Mouse (Mus musculus) right cerebral cortex, postnatal 4 days (tissue): ENCODE measurements at regions not wholly inside any gene's neighbourhood (a gene's known extent, or its start where the extent isn't known, plus 50 kb on each side); places are given as distances from the start of the nearest gene placed in this dataset.

ENCODE experiments used
- DNase-seq: peaks from one replicate; pipeline ENCODE4 v3.0.0-alpha.2; 2022

GRCm38 (mm10) chrX:109686502-109687130, 490.1 kb downstream of the Gm6377 start:
- DNase-seq = no peak

- peak; percentile 4 for DNase-seq
Observed at GRCm38 (mm10) chrX:109734961-109735537, 538.5 kb downstream of the Gm6377 start.

GRCm38 (mm10) chrX:109735967-109736366, 539.4 kb downstream of the Gm6377 start:
- no peak for DNase-seq
